Mouse (Mus musculus) CD8-positive naive resting alpha-beta T cell, adult 57 days (primary cell): Measurements from ENCODE around the gene Olfr275. TPM values are rescaled to one million over a fixed set of nuclear protein-coding genes. Genes with fewer than 3 reads are reported as not detected.

Experiments
- total RNA-seq: library from RNA; stranded (reverse); gene quantifications from one replicate; pipeline ENCODE4 v1.2.4, GENCODE M21; 2023

Olfr275 gene
- not detected for total RNA-seq

DNA sequence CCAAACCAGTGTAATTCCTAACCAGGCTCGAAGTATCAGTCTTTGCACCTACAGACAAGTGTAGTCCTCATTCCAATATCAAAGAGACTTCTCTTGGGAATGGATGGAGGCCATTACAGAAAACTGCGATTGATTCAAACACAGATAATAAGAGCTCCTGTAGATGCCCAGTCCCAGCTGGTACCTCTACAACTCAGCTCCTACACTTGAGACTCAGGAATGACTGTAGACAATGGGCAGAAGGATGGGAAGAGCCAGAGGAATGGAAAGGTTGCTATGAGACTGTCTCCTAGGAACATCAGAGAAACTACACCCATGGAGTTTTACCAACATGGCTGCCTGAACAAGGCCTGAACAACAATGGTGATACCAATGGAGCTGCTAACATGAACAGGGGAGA, at the start of gene Olfr275:
Gene Olfr275, plus strand, starts transcription at position 301 of the 400 bp plus-strand sequence.

DNA sequence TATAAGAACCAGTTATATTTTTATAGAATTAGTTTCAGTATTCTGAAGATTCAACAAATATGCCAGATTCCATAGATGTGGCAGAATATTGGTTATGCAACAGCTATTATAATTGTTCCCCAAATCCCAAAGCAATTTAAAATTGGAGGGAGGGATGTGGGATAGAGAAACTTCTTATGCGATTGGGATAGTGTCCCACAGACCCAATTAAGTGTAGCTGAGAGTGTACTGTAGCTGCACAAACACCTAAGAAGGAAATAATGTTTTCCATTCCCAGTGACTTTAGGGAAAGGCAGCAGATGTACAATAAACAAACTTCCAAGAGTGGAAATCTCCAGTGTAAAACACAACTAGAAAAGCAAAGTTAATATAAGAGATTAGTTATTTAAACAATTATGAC, 44.7 kb downstream of the Olfr275 start, which contains the start of gene Olfr273:
Gene Olfr273, minus strand, starts transcription at position 101 of the 400 bp plus-strand sequence.

Other genes starting within 250 kb of the Olfr275 start
- not detected for gene Toporsl, start 218.3 kb upstream of the Olfr275 start, total RNA-seq
- gene Olfr273, start 44.6 kb downstream of the Olfr275 start, total RNA-seq = not detected
- gene Olfr272, start 104.6 kb downstream of the Olfr275 start, total RNA-seq = not detected
- gene Olfr270, start 149.9 kb downstream of the Olfr275 start, total RNA-seq = not detected
- gene Nipsnap3a, start 174.7 kb downstream of the Olfr275 start, total RNA-seq = not detected
- 35.5 TPM for gene Nipsnap3b, start 197.3 kb downstream of the Olfr275 start, total RNA-seq